Mouse (Mus musculus): ENCODE data around the gene Stim1.
"Not testable (repeated sequence)": the region's sequence is repeated elsewhere in the genome, so short reads cannot be mapped to it uniquely, and the experiment has no call there.

Stim1 gene

DNA sequence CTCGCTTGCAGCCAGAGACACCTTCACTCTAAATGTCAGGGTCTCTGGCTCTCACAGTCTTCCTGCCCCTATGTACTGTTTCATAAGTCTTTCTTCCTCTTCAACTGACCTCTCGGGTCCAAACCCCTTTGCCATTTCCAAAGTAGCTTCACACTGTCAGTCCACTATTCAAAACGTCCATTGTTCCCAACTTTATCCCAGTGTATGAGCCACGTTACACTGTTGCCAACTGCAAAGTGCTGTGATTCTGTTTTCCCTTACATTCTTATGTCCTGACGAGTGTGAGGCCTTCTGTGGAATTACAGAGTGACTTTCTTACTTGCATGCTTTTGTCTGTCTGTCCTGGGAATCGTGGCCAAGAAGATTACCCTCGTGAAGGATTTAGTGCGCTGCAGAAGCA lies 200.0 kb downstream of the Stim1 start:
- no peak for DNase-seq

DNA sequence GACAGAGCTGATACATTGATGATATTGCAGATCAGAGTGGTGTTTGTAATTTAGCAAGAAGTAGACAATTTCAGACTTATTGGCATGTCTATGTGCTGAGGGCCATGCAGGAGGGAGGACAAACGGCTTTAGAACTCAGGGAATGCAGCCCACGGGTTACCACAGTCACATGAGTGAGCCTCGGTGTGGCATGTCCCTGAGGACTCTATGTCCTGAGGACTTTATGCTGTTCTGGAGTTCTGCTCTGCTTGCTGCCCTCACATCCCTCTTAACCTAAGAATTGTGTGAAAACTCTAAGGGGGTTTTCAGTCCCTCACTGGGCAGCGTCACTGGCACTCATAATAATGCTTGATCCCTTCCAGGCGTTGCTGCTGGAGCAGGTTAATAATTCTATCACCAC lies 205.1 kb downstream of the Stim1 start:
- no peak for DNase-seq

DNA sequence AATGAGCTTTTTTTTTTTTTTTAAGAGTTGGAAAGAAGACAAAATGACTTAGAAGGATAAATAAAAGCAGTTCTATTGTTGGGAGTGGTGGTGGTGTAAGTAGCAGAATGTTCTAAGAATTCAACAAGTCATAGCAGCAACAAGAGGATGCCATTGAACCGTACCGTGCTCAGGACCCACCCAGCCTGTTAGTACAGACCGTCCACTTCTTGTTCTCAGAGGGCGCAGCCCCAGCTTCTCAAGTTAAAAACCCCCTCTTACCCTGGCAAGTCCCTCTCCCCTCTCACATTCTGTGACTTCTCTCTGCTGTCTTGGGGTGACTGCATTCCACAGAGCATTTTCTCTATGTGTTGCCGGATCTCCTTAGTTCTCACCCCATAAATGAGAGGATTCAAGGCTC lies 209.0 kb downstream of the Stim1 start:
- DNase-seq = no peak

DNA sequence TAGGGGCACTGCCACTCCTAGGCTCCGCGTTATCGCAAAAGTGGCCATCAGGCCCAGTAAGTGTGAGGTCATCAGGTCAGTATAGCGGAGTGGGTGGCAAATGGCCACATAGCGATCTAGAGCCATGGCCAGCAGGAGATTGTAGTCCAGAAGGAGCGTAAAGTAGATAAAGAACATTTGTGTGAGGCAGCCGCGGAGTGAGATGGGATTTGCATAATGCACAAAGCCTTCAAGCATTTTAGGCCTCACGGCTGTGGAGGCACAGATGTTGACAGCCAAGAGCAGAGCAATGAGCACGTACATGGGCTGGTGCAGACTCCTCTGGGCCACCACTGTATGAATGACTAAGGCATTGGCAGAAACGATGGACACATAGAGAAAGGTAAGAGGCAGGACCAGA lies 209.8 kb downstream of the Stim1 start:
- no peak for DNase-seq

DNA sequence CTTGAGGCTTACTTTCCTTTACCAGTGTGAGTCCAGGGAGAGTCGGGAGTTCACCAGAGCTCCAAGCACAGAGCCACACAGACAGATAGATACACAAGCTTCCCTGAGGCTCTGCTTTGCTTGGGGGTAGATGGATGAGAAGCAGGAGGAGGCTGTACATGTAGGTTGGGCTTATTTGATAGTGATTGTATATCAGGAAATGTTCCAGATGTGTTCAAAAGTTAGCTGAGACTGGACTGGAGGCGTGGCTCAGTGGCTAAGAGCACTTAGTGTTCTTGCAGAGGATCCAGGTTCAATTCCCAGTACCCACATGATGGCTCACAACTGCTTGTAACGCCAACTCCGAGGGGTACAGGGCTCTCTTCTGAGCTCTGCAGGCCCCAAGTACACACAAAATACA lies 210.8 kb downstream of the Stim1 start:
- DNase-seq = no peak

DNA sequence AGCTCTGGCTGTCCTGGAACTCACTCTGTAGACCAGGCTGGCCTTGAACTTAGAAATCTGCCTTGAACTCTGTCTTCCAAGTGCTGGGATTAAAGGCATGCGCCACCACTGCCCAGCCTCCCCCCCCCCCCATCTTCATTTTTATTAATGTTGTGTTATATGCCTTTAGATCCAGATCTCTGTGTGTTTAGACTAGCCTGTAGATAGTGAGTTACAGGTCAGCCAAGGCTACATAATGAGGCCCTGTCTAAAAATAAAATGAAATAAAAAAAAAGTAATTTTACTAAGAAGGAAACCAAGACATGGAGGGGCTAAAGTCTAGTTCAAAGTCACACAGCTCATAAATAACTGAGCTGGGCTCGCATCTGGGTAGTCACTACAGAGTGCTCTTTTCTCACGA lies 211.3 kb downstream of the Stim1 start:
- DNase-seq = no peak

DNA sequence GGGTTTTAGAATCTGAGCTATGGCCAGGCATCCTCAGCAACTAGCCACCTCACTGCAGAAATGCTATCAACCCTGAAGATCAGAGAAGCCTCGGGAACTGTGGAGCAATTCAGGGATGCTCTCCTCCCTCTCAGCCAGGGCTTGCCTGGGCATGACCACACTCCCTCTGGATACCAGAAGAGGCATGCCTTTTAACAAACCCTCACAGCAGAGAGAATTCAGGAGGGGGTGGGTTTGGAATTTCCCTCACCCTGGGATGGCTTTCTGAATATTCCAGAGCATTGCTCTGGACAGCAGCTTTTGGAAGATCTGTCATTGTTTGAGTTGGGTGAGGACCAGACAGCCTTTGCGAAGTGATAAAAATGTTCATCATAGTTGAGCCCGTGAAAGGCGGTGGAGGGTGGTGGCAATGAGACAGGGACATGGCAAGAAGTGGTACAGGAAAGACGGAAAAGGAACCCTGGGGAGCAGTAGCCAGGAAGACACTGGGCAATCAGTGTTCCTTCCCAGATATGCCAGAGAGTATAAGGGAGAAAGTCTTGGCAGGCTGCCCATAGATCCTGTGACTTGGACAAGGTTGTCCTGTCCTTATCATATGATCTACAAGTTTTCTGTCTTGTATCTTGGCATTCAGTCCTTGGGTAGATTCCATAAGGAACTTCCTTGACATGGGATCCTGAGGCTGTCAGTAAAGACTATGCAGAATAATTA lies 211.9 kb downstream of the Stim1 start:
- DNase-seq = peak; percentile 80

DNA sequence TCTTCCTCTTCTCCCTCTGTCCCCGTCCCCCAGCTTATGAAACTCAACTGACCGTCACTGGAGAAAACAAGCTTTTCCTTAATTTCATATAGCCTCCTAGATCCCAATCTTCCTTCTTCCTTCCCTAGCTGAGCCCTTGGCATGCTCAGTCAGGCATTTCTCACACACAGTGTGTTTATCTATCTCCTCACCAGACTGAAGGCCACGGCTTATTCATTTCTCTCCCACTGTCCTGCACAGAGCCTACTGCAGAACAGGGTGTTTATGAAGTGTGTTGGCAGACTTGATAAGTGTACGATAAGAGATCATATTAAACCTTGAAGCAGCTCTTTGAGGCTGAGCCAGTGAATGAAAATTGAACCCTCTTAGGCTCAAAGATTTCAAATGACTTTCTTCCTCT lies 213.2 kb downstream of the Stim1 start:
- no peak for DNase-seq

DNA sequence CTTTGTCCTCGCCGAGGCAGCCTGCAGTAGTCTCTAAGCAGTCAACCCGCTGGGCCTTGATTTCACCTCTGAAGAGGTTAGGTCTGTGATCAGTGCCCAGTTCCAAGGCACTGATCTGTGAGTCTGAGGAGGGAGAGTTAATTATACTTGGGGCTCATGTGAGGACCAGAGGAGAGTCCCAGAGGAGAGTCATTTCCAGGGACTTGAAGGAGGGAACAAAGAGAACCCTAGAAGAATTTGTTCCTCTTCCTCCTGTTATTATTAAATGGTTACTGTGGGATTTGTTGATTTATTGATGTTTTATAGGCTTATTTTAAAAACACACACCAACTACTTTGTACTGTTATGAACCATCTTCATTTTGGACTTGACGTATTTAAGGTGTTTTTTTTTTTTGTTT lies 214.0 kb downstream of the Stim1 start, which contains the start of gene Olfr543:
Gene Olfr543, minus strand, starts transcription at position 101 of the 400 bp plus-strand sequence.
- no peak for DNase-seq

DNA sequence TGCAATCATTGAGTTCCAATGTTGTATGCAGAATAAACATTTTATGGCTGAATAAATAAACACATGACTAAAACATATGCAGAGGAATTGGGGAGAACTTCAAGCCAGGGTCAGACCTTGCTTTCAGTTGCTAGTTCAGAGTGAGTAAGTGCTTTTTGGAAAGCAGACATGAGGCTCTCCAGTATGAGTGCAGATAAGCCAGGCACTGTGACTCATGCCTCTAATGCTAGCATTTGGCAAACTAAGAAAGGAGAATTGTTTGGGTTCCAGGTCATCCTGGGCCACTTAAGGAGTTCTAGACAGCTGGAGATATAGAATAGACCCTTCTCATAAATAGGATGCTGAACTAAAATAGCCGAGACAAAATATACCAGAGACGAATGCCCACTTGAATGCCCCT lies 216.1 kb downstream of the Stim1 start:
- DNase-seq = no peak

DNA sequence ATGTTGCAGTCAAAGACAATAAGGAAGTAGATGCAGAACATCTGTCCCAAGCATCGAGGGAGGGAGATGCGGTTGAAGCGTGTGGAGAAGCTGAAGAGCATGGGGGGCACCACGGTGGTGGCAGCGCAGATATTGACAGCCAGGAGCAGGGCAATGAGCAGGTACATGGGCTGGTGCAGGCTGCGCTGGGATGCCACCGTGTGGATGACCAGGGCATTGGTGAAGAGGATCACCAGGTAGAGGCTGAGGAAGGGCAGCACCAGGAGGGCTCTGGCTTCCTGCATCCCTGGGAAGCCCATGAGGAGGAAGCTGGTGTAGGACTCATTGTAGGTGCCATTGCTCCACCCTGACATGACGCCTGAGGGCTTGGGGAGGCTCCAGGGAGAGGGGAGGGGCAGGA lies 217.2 kb downstream of the Stim1 start:
- DNase-seq = not testable (repeated sequence)

DNA sequence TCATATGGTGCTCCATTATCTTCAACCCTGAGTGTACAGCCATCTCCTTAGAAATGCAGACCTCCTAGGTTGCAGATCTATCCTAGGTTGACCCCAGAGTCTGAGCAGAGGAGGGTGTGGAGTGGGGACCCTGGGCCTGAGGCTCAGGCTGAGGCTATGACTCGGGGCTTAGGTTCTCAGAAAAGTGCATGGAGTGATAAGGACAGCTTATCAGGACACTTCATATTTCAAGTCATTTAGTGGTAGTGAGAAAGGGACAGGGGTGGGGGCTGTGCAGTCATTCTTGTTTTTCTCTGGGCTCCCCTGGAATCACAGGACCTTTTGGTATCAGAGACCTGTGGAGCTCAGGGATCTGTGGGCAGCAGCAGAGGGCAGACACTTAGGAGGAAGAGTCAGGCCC lies 218.5 kb downstream of the Stim1 start:
- DNase-seq = no peak

All from kidney, postnatal 14 days (tissue).